Mouse (Mus musculus): ENCODE data around the gene Tctex1d4.

- TF ChIP-seq CTCF (conservative IDR thresholded peaks at IDR 0.05 in 1 of 2, IDR thresholded peaks at IDR 0.05 in 1 of 2; ENCODE audit: low read depth in 2 of 2, low read length in 2 of 2) (peak in 1 of 2 experiments; percentile 68; a peak in 2 of 4 replicates), JUND (conservative IDR thresholded peaks at IDR 0.05; ENCODE audit: low read depth, low read length) (no peak)
Measured at GRCm38 (mm10) chr4:117140613-117141012, 14.0 kb downstream of the Tctex1d4 start.
